In genomic region chr8:11544386-11544785, GRCm38 (mm10) we compare ENCODE assay signal across 10 mouse cellular contexts. TPM values are rescaled to one million over a fixed set of nuclear protein-coding genes. Genes with fewer than 3 reads are reported as not detected.
DNase-seq lines count a peak whose midpoint lies in the region; ATAC-seq and TF ChIP-seq lines count a peak whose summit lies in the region.
"Had no signal": no experiment of that assay in that cellular context is flagged by ENCODE, and none has a peak within 500 bp of the region (broad histone marks: within the 10 kb centered on the region; RNA-seq: fewer than 3 reads in every experiment).

No protein-coding gene starts in this region.

- H3K27me3 ChIP-seq in forebrain, postnatal 0 days (ENCODE audit: insufficient read depth, low read length), result no peaks in the 10 kb centered on the region
- no peaks in the 10 kb centered on the region for H3K27me3 ChIP-seq in forebrain, embryonic 15.5 days
- H3K27me3 ChIP-seq: hindbrain, embryonic 15.5 days had no signal

- DNase-seq in forebrain, postnatal 0 days, result peak; percentile 16
- DNase-seq in right cerebral cortex, adult 18-20 months, result peak; percentile 41
- no peak for DNase-seq in right cerebral cortex, postnatal 25 days
- peak; percentile 71 to 76 for DNase-seq in kidney, postnatal 4 days
- peak; percentile 51 for DNase-seq in retina, embryonic 14.5 days (ENCODE audit: low spot score)
- peak; percentile 82 to 83 for DNase-seq in thymus, postnatal 36 days

- WGBS in forebrain, postnatal 0 days, result 39% methylated on average over 3 of the region's 3 CpGs
- 40% methylated on average over 3 of the region's 3 CpGs for WGBS in forebrain, embryonic 15.5 days

- H3K4me3 ChIP-seq in forebrain, postnatal 0 days (ENCODE audit: low read depth, low read length), result no peak overlapping the region
- H3K4me3 ChIP-seq in forebrain, embryonic 15.5 days, result no peak overlapping the region
- H3K4me3 ChIP-seq in cortical plate, adult 2 months (ENCODE audit: insufficient read depth, low read length), result no peak overlapping the region
- H3K4me3 ChIP-seq: hindbrain, embryonic 15.5 days; myocyte had no signal

- no peak overlapping the region for H3K9ac ChIP-seq in forebrain, postnatal 0 days
- H3K9ac ChIP-seq in forebrain, embryonic 15.5 days (replicated peaks), result no peak overlapping the region
- H3K9ac ChIP-seq: hindbrain, embryonic 15.5 days had no signal

- TF ChIP-seq POLR2A in cortical plate, adult 2 months (IDR thresholded peaks at IDR 0.05; ENCODE audit: extremely low read depth, insufficient read depth, low read length), result no peak

- peak; percentile 59 for TF ChIP-seq CTCF in forebrain, postnatal 0 days (IDR thresholded peaks at IDR 0.05; ENCODE audit: low read depth)
- peak; percentile 53 for TF ChIP-seq CTCF in cortical plate, adult 2 months (IDR thresholded peaks at IDR 0.05; ENCODE audit: extremely low read depth, insufficient read depth, low read length)

- no peak overlapping the region for H3K4me2 ChIP-seq in forebrain, postnatal 0 days (ENCODE audit: low read depth)
- H3K4me2 ChIP-seq in forebrain, embryonic 15.5 days (replicated peaks), result no peak overlapping the region
- H3K4me2 ChIP-seq: hindbrain, embryonic 15.5 days had no signal

- no peaks in the 10 kb centered on the region for H3K4me1 ChIP-seq in forebrain, postnatal 0 days (ENCODE audit: insufficient read depth)
- 0 out of 2 replicates have a peak, but pooled peaks cover under 1% of the 10 kb centered on the region for H3K4me1 ChIP-seq in forebrain, embryonic 15.5 days
- H3K4me1 ChIP-seq in cortical plate, adult 2 months (ENCODE audit: control insufficient read depth, insufficient read depth, low read length), result no peaks in the 10 kb centered on the region

- peaks cover 31% of the 10 kb centered on the region for H3K36me3 ChIP-seq in forebrain, postnatal 0 days (ENCODE audit: insufficient read depth)
- peaks cover 17% of the 10 kb centered on the region for H3K36me3 ChIP-seq in forebrain, embryonic 15.5 days

- no peak overlapping the region for H3K27ac ChIP-seq in forebrain, postnatal 0 days (ENCODE audit: low read depth, low read length)
- H3K27ac ChIP-seq in forebrain, embryonic 15.5 days (replicated peaks), result no peak overlapping the region
- H3K27ac ChIP-seq in cortical plate, adult 2 months (ENCODE audit: insufficient read depth, low read length), result no peak overlapping the region
- H3K27ac ChIP-seq: hindbrain, embryonic 15.5 days had no signal

- H3K9me3 ChIP-seq in forebrain, postnatal 0 days (ENCODE audit: low read length), result no peaks in the 10 kb centered on the region
- no peaks in the 10 kb centered on the region for H3K9me3 ChIP-seq in forebrain, embryonic 15.5 days
- H3K9me3 ChIP-seq: hindbrain, embryonic 15.5 days had no signal

- ATAC-seq in forebrain, postnatal 0 days, result no peak
- no peak for ATAC-seq in forebrain, embryonic 15.5 days (replicated peaks)

RNA-seq across cellular contexts. Expression of gene Cars2, which starts 6.2 kb away (rescaled TPM):
- total RNA-seq in forebrain, postnatal 0 days (2014; rRNA removed), result 39.3 and 49.9 TPM in 2 replicates
- polyA plus RNA-seq in forebrain, postnatal 0 days (2015; fragmentation: Nextera tagmentation; extraction: Ambion mirVana), result 23.3 and 25.9 TPM in 2 replicates
- polyA plus RNA-seq in forebrain, embryonic 15.5 days (2015; fragmentation: Nextera tagmentation; extraction: Ambion mirVana), result 27.9 and 30.2 TPM in 2 replicates
- polyA plus RNA-seq in cortical plate, adult 2 months (2012; rRNA removed), result 25.9 and 27.4 TPM in 2 replicates

RNA-seq across cellular contexts. Expression of gene Ing1, which starts 11.0 kb away (rescaled TPM):
- 30.8 and 34.7 TPM in 2 replicates for total RNA-seq in forebrain, postnatal 0 days (2014; rRNA removed)
- polyA plus RNA-seq in forebrain, postnatal 0 days (2015; fragmentation: Nextera tagmentation; extraction: Ambion mirVana), result 43.5 and 49.9 TPM in 2 replicates
- polyA plus RNA-seq in forebrain, embryonic 15.5 days (2015; fragmentation: Nextera tagmentation; extraction: Ambion mirVana), result 55.5 and 56.2 TPM in 2 replicates
- polyA plus RNA-seq in cortical plate, adult 2 months (2012; rRNA removed), result 45.5 and 52.9 TPM in 2 replicates

RNA-seq across cellular contexts. Expression of gene Naxd, which starts 47.1 kb away (rescaled TPM):
- 89.1 and 111 TPM in 2 replicates for total RNA-seq in forebrain, postnatal 0 days (2014; rRNA removed)
- 130 and 134 TPM in 2 replicates for polyA plus RNA-seq in forebrain, postnatal 0 days (2015; fragmentation: Nextera tagmentation; extraction: Ambion mirVana)
- polyA plus RNA-seq in forebrain, embryonic 15.5 days (2015; fragmentation: Nextera tagmentation; extraction: Ambion mirVana), result 161 and 166 TPM in 2 replicates
- 96.5 and 98.5 TPM in 2 replicates for polyA plus RNA-seq in cortical plate, adult 2 months (2012; rRNA removed)
